Mouse (Mus musculus) lung, adult 2 months (tissue): ENCODE data around the gene Lrch1. TPM values are rescaled to one million over a fixed set of nuclear protein-coding genes. Genes with fewer than 3 reads are reported as not detected.

Experiments used
- DNase-seq: peaks from one replicate; pipeline ENCODE4 v3.0.0; 2022
- H3K4me1 ChIP-seq: fragments of 200-500 bp; 2 replicates; pipeline ENCODE4 v1.6.1; 2011; ENCODE audit warnings: low read length; ENCODE audit not compliant: control insufficient read depth, insufficient read depth
- H3K4me3 ChIP-seq: fragments of 200-500 bp; replicated peaks from 2 replicates; pipeline ENCODE3; 2011; ENCODE audit warnings: low read depth, mild to moderate bottlenecking, control low read depth, low read length; ENCODE audit errors: extremely low read depth
- CTCF ChIP-seq: fragments of 200-500 bp; IDR thresholded peaks from 2 replicates; pipeline ENCODE4 v1.5.1; 2011; ENCODE audit warnings: mild to moderate bottlenecking, low read length, control low read depth; ENCODE audit not compliant: insufficient read depth
- POLR2A ChIP-seq: fragments of 200-500 bp; IDR thresholded peaks from 2 replicates; pipeline ENCODE4 v1.6.1; 2011; ENCODE audit warnings: low read depth, mild to moderate bottlenecking, control low read depth, low read length, borderline replicate concordance; ENCODE audit errors: extremely low read depth
- WGBS: fragments of 180-500 bp; shearing (Covaris S2); methylation state at CpG from one replicate; pipeline ENCODE4 v1.1.7; 2018; 5-methylcytosine and 5-hydroxymethylcytosine counted together
- polyA plus RNA-seq: library from polyadenylated mRNA; depleted of rRNA; stranded (reverse); fragments of >200 nt; gene quantifications from 2 replicates; pipeline ENCODE4 v1.2.3, GENCODE M21; 2012

Gene Lrch1
- polyA plus RNA-seq, 1 experiment, result 22.6 TPM

GRCm38 (mm10) chr14:74981016-74981415 is 33.3 kb upstream of the Lrch1 start:
- TF ChIP-seq POLR2A (no peak), CTCF (no peak)
- Histone ChIP-seq H3K4me3 (no peak overlapping the region), H3K4me1 (no peaks in the 10 kb centered on the region)
- DNase-seq, result no peak
- WGBS, result 89% methylated on average over 3 of the region's 3 CpGs

GRCm38 (mm10) chr14:74976972-74977371 is 29.3 kb upstream of the Lrch1 start:
- no peak overlapping the region for H3K4me3 ChIP-seq
- TF ChIP-seq POLR2A, result no peak
- TF ChIP-seq CTCF, result no peak
- 65% methylated on average over 6 of the region's 6 CpGs for whole genome bisulfite sequencing
- H3K4me1 ChIP-seq, result peaks cover 5% of the 10 kb centered on the region
- no peak for DNase-seq

GRCm38 (mm10) chr14:74974136-74974651 is 26.5 kb upstream of the Lrch1 start:
- WGBS, result 38% methylated on average over 10 of the region's 10 CpGs
- TF ChIP-seq POLR2A (no peak), CTCF (no peak)
- H3K4me3 ChIP-seq, result no peak overlapping the region
- no peak for DNase-seq
- peaks cover 5% of the 10 kb centered on the region for H3K4me1 ChIP-seq

- Histone ChIP-seq H3K4me1 (peaks cover 5% of the 10 kb centered on the region), H3K4me3 (no peak overlapping the region)
- no peak for DNase-seq
- WGBS, result 61% methylated on average over 5 of the region's 5 CpGs
- TF ChIP-seq CTCF (no peak), POLR2A (no peak)
These were observed 25.0 kb upstream of the Lrch1 start for GRCm38 (mm10) chr14:74972687-74973086.

GRCm38 (mm10) chr14:74972216-74972615 is 24.5 kb upstream of the Lrch1 start:
- Histone ChIP-seq H3K4me1 (peaks cover 5% of the 10 kb centered on the region), H3K4me3 (no peak overlapping the region)
- no peak for TF ChIP-seq POLR2A
- TF ChIP-seq CTCF, result no peak
- DNase-seq, result no peak
- WGBS, result 24% methylated on average over 3 of the region's 3 CpGs

- TF ChIP-seq POLR2A (no peak), CTCF (no peak)
- WGBS, result 85% methylated on average over 3 of the region's 3 CpGs
- no peak for DNase-seq
- H3K4me3 ChIP-seq, result no peak overlapping the region
- no peaks in the 10 kb centered on the region; the same call in 1 of the 2 replicates for H3K4me1 ChIP-seq
These were observed 15.7 kb upstream of the Lrch1 start for GRCm38 (mm10) chr14:74963402-74963764.

- no peaks in the 10 kb centered on the region; the same call in 1 of the 2 replicates for H3K4me1 ChIP-seq
- no peak overlapping the region for H3K4me3 ChIP-seq
- 70% methylated on average over 8 of the region's 8 CpGs for WGBS
- DNase-seq, result no peak
- TF ChIP-seq CTCF, result no peak
- no peak for TF ChIP-seq POLR2A
These were observed 15.2 kb upstream of the Lrch1 start for GRCm38 (mm10) chr14:74962713-74963401.

- DNase-seq, result no peak
- Histone ChIP-seq H3K4me1 (no peaks in the 10 kb centered on the region; the same call in 1 of the 2 replicates), H3K4me3 (no peak overlapping the region)
- 53% methylated on average over 5 of the region's 5 CpGs for WGBS
- TF ChIP-seq POLR2A, result no peak
- TF ChIP-seq CTCF, result no peak
These were observed 12.9 kb upstream of the Lrch1 start for GRCm38 (mm10) chr14:74960568-74960967.

- TF ChIP-seq CTCF, result no peak
- TF ChIP-seq POLR2A, result no peak
- Histone ChIP-seq H3K4me3 (no peak overlapping the region), H3K4me1 (no peaks in the 10 kb centered on the region)
- WGBS, result 19% methylated on average over 2 of the region's 2 CpGs
- no peak for DNase-seq
These were observed 9.0 kb upstream of the Lrch1 start for GRCm38 (mm10) chr14:74956702-74957101.

- no peak for DNase-seq
- Histone ChIP-seq H3K4me1 (no peaks in the 10 kb centered on the region), H3K4me3 (no peak overlapping the region)
- WGBS, result 55% methylated on average over 1 of the region's 1 CpGs
- TF ChIP-seq POLR2A (no peak), CTCF (no peak)
These were observed 8.6 kb upstream of the Lrch1 start for GRCm38 (mm10) chr14:74956234-74956633.
